Mouse (Mus musculus) gonadal fat pad, adult 2 months (tissue): ENCODE measurements around the gene Syne2. TPM values are rescaled to one million over a fixed set of nuclear protein-coding genes. Genes with fewer than 3 reads are reported as not detected.

Experiments
- DNase-seq: peaks from one replicate; pipeline ENCODE4 v3.0.0-alpha.2; 2012; ENCODE audit warnings: low read depth
- polyA plus RNA-seq: library from polyadenylated mRNA; depleted of rRNA; stranded (reverse); fragments of >200 nt; gene quantifications from 2 replicates; pipeline ENCODE4 v1.2.3, GENCODE M21; 2012

Syne2 gene
- polyA plus RNA-seq, 1 experiment = 90.7 TPM

DNA sequence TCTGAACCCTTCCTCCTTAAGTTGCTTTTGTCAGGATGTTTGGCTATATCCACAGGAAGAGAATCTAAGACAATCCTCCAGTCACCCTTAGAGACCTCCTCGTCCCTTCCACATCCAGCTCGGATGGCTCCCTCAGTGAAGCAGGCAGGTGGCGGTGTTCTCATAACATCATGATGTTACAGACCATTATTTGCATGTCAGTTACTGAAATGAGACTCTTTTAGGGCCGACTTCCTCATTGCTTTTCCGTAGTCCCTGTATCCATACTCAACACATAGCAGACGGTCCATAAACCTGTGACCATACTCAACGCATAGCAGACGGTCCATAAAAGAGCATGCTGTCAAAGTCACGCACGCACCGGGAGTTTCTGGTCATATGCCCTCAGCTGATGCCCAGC lies 106.9 kb downstream of the Syne2 start:
- no peak for DNase-seq

DNA sequence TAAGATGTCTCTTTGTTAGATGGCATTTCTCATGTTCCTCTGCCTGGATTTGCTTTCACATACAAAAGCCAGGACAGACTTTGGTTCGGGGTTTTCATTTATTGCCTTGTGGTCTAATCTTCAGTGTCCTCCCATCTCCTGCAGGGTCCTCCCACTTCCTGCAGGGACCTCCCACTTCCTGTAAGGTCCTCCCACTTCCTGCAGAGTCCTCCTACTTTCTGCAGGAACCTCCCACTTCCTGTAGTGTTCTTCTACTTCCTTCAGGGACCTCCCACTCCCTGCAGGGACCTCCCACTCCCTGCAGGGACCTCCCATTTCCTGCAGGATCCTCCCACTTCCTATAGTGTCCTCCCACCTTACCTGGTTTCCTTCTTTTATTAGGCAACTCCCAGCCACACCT lies 109.7 kb downstream of the Syne2 start:
- DNase-seq = no peak

GRCm38 (mm10) chr12:75933561-75933960 lies 115.6 kb downstream of the Syne2 start:
- DNase-seq = no peak

GRCm38 (mm10) chr12:75951328-75951727 lies 133.4 kb downstream of the Syne2 start:
- DNase-seq = no peak

GRCm38 (mm10) chr12:75952011-75952410 lies 134.1 kb downstream of the Syne2 start:
- no peak for DNase-seq

- DNase-seq = no peak
Measured at GRCm38 (mm10) chr12:75966441-75967195, 148.7 kb downstream of the Syne2 start.

DNA sequence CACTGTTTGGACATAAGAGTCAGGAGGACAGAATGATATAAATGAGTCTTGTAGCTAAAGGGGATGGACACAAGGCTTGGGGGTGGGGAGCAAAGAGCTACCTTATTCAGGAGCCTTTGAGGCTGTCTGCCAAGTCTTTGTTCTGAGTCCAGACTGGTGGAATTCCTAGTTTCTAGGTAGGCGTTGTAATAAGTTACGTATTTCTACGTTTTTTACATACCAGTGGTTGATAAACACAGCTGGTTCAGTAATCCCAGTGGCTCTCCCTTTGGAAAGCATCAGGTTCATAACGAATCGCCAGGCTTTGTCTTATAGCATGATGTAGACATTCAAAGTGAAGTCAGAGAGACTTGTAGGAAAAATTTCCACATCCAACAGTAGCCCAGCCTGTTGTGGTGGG lies 161.1 kb downstream of the Syne2 start:
- no peak for DNase-seq

DNA sequence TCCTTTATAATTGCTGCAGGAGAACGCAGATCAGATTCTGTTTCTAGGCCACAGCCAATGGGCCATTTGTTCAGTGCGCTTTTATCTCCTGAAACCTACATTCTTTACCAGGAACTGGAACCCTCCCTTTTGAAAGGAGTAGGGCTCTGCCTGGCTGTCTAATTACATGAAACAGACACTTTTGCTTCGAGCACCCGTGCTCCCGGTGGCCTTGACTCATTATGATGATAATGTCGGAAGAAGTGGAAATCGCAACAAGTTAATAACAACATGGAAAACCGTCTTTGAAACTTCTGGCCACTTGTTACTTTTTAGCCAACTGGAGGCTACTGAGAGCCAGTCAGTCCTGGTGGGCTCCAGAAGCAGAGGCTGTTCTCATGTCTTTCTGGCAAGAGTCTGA lies 165.4 kb downstream of the Syne2 start:
- DNase-seq = no peak

- no peak for DNase-seq
Measured at GRCm38 (mm10) chr12:75992226-75992858, 174.4 kb downstream of the Syne2 start.

DNA sequence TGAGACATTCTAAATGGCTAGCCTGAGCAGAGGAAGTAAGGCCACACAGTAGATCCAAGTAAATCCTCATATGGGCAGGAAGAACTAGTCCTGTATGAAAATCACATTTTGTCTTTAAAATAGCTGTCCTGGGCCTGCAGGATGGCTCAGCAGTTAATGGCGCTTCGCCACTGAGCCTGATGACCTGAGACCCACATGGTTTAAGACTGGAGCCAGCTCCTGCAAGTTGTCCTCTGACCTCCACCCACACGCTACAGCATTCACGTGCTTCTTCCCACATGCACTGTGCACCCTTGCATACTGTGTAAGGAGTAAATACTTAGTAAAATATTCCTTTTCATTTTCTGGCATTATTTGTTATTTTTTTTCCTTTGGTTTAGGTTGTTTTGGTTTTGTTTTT lies 175.0 kb downstream of the Syne2 start:
- no peak for DNase-seq

DNA sequence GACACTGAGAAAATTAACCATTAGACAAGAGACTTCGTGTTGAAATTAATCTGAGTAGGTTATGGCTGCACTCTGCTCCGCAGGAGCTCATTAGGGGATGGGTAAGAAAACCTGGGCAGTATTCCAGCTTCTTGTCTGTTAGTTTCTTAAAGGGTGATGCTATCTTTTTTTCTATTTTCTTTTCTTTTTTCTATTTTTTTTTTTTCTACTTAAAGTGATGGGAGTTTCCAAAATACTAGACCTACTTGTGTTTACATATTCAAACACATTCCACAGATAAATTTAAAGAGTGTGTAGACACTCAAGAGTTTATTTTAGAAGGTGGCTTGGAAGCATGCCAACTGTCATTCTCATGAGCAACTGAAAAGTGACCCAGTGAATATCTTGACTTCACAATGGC lies 177.2 kb downstream of the Syne2 start:
- DNase-seq = no peak

DNA sequence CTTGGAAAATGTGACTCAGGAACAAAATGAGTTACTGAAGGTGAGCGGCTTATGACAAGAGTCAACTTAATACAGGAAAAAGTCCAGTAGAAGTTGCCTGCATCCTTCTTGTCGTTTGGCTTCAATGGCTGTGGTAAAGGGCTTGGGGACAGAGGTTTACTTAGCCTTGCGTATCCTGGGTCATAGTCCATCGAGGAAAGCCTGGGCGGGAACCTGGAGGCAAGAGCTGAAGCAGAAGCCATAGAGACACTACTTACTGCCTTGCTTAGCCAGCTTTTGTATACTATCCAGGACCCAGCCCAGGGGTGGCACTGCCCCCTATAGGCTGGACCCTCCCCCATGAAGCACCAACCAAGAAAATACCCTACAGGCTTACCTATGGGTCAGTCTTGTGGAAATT lies 179.6 kb downstream of the Syne2 start:
- no peak for DNase-seq

- DNase-seq = no peak
Measured at GRCm38 (mm10) chr12:75998416-75998815, 180.5 kb downstream of the Syne2 start.

GRCm38 (mm10) chr12:76004697-76005249 lies 186.8 kb downstream of the Syne2 start:
- DNase-seq = no peak

GRCm38 (mm10) chr12:76008991-76009390 lies 191.1 kb downstream of the Syne2 start:
- no peak for DNase-seq

GRCm38 (mm10) chr12:76012789-76013188 lies 194.9 kb downstream of the Syne2 start:
- DNase-seq = no peak

DNA sequence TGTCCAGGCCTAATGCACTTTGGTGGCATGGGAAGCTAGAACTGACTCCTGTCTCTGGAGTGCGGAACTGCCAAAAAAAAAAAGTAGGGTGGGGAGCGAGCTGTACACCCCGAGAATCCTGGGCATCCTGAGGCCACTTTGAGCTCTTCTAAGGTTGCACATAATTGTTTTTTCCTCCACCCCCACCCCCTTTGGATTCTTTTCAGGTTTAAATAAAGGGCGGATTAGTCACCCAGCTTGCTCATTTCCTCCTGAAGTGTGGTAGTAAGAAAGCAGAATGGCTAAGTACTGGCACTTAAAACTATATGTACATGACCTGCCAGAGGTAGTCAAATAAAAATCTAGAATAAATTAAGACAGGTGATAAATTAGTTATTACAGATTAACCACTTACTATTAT lies 195.5 kb downstream of the Syne2 start:
- DNase-seq = no peak

DNA sequence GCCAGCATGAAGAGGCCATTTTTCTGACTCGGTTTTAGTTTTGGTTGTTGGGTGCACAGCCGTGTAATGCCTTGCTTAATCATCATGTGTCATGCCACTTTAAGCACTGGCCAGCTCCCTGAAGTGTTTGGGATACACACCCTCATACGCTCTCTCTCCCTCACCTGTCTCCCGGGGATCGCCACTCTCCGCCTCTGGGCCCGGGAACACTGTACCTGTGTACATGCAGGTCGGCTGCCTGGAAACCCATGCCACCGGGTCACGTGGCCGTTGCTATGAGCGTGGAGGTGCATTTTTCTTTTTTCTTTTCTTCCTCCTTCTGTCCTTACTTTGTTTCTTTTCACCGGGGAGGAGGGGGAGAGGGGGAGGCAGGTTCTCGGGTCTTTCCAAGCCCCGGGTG lies 197.1 kb downstream of the Syne2 start:
- DNase-seq = no peak

GRCm38 (mm10) chr12:76015489-76015888 lies 197.6 kb downstream of the Syne2 start:
- peak; percentile 38 for DNase-seq

DNA sequence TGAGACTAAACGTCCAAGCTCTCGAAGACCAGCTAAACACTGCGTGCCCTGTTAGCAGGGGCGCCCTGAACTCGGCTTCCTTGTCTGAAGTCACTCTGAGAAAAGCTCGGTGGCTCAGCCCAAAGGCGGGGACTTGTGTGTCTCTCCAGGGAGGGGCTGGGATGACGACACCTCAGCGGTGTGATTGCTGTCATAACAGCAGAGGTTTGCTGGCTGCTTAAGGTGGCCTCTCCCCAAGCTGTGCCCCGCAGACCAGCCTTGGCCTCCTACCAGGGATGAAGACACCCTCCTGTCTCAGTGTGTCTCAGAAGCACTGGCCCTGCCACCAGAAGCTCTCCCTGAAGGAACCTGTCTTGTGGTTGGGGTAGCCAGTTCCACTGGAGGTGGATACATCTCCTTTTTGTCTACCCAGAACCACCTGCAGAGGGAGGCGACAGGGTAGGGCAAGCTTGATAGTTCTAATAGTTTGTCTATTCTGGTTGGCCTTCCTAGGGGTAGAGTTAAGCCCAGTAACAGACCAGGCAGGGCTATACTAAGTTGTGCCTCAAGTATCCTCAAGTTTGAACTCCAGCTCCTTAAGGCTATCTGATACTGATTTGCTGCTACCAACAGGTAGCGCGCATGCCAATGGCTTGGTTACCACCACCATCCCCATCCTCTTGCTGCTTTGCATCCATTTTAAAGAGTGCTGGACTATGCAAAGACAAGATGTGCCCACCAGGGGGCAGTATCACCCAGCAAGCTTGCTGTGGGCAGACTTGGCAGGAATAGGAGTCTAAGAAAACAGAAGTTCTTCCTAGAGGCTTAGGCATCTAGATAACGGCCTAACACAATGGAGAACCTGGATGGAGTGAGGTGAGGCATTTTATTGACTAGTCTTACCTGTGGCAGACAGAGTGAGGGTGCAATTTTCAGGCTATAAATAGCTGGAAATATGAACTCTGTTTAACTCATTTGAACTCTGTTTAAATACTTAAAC lies 198.5 kb downstream of the Syne2 start:
- no peak for DNase-seq

DNA sequence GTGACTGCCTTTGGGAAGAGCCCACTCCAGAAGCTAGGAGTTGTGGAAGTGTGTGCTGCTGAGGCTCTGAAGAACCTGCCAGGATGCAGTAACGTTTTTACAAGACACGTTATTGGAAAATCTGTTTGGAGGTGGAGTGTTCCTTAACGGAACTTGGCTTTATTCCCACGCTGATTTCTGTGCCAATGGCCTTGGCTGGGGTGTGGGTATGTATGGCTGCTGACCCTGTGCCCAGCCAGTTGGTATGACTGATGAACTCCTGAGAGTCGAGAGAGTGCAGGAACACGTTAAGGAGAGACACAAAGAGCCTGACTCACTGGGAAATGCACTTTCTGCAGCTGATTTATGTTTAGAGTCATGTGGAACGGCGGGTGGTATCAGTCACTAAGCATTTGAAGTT lies 200.7 kb downstream of the Syne2 start:
- DNase-seq = no peak

DNA sequence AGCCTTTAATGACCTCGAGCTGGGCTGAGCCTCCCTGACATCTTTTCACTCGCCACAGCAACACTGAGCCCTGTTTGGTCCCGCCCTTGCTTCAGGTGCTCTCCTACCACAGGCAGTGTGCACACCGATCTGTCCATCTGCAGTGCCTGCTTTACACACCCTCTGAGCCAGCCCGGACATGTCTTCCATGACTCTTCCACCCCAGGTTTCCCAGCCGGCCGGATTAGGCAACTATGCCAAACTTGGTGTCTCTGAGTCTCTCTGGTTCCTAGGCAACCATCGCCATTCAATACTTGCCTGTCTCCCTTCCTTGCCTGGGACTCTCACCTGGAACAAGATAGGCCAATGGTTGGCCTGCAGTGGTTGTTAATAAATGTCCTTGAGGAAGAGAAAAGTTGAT lies 224.4 kb downstream of the Syne2 start:
- DNase-seq = peak; percentile 55
